Mouse (Mus musculus) brain, embryonic 14.5 days (tissue): ENCODE data around the gene Rpl26.

Experiments used
- CTCF ChIP-seq: fragments of 200-500 bp; IDR thresholded peaks from 2 replicates; pipeline ENCODE4 v1.5.1; 2012; ENCODE audit warnings: inconsistent platforms, mild to moderate bottlenecking, moderate library complexity, borderline replicate concordance; ENCODE audit not compliant: insufficient read depth, insufficient read length; ENCODE audit errors: extremely low read depth
- POLR2A ChIP-seq: fragments of 200-500 bp; IDR thresholded peaks from 2 replicates; pipeline ENCODE4 v1.6.1; 2012; ENCODE audit warnings: mild to moderate bottlenecking, inconsistent platforms, borderline replicate concordance; ENCODE audit not compliant: poor library complexity, insufficient read depth, insufficient read length, severe bottlenecking; ENCODE audit errors: extremely low read depth

- TF ChIP-seq CTCF: no peak
- TF ChIP-seq POLR2A: no peak
Observed at GRCm38 (mm10) chr11:68923191-68923590, 21.8 kb downstream of the Rpl26 start.
